Mouse (Mus musculus) gastrocnemius, postnatal 36 days (tissue): ENCODE measurements around the gene Ttc38. TPM values are rescaled to one million over a fixed set of nuclear protein-coding genes. Genes with fewer than 3 reads are reported as not detected.
A peak's percentile ranks its signal among the peaks of the same experiment; 100 is the strongest.
"Not testable (repeated sequence)": the region's sequence is repeated elsewhere in the genome, so short reads cannot be mapped to it uniquely, and the experiment has no call there.

ENCODE experiments used
- DNase-seq, 2 experiments: peaks; one replicate each; pipeline ENCODE4 v3.0.0; 2022
- intact Hi-C: fragments of 180-260 bp; cut with DNase I; formaldehyde crosslinking; loops from one replicate; pipeline ENCODE4 v1.15.1; 2025
- total RNA-seq, 2 experiments: library from RNA; stranded (reverse); gene quantifications; 2 replicates each; pipeline ENCODE4 v1.2.3; 2021

Gene Ttc38
- total RNA-seq, 2 experiments from 2014 or later, result 2.8 to 4.7 TPM

DNA sequence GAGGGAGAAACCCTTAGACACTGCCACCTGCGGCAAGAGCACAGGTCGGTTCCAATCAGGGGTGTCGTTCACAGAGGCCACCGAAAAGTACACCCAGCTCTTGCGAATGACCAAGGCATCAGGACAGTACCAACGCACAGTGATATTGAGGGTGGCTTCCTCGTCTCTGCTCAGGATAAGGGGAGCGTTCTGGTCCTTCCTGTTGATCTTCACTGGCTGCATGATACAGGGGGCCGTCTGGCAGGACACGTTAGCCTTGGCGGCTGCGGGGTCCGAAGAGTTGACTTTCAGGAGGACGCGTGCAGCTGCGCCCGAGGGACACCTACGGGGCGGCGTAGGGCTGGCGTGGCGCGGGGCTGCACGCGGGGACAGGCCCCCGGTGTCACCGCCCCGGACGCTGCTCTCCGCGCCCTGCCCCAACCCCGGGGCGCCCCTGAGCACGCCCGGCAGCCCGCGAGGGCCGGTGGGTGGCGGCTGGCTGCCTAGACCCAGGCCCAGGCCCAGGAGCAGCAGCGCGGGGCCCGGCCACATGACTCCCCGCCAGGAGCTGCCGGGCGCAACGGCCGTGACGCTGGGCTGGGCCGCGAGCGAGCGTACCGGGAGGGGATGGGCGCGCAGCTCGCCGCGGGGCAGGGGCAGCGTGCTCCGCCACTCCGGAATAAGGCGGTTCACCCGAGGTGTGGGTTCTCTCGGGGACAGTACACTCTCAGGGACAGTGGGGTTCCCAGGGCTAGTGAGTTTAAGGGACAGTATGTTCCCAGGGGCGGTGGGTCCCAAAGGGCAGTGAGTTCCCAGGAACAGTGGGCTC is 10.7 kb upstream of the Ttc38 start, which contains the start of gene Pkdrej:
Pkdrej (minus strand) TSS at position 532 of the 808 bp plus-strand sequence.
- DNase-seq, result peak in 1 of 2 experiments; percentile 20
- intact Hi-C loops, result no loop called here

DNA sequence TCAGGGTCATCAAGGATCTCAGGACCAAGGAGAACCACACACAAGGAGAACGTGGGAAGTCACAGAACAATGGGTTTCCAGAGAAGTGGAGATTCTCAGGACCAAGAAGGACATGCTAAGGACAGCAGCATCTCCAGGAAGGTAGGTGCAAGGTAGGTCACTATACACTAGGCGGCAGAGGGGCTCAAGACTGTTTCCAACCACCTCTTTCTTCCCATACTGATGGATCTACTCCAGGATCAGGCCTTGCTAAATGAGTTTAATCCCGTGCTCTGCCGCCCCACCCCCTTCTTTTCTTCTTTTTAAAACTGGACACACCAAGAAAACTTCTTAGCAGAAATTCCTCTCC is 10.1 kb upstream of the Ttc38 start:
- no peak for DNase-seq
- intact Hi-C loops, result no loop called here

DNA sequence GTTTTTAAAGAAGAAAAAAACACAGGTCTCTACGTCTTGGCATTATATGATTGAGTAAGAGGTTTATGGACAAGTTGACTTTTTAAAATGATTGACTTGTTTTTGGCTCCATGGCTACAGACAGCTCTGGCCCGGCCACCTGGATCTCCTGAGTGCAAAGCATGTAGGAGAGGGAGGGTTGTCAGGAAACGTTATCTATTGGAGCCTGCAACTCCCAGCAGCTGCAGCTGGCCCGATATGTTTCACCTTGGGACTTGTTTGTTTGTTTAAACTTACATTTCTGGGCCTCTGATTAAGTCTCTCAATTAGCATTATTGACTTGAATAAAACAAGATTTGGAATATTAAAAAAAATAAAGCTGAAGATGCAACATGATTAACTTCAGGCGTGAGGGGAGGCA is 5.4 kb upstream of the Ttc38 start:
- intact Hi-C loops, result no loop called here
- DNase-seq, result no peak

DNA sequence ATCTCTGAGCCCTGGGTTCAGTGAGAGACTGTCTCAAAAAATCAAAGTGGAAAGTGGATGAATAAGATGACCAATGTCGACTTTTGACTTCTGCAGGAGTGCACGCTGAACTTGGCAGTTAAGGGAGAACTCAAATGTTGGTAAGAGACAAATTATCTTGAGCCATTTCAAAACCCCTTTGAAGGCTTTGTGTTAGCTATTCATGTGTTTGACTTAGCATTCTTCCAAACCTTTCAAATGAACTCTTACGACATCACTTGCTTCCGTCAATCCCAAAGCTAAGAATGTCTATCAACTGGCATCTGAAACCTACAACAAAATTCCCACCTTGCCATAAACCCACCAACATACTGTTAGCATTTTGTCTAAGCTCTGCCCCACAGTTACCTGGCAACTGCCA is 4.0 kb upstream of the Ttc38 start:
- DNase-seq, result no peak
- intact Hi-C loops, result no loop called here

DNA sequence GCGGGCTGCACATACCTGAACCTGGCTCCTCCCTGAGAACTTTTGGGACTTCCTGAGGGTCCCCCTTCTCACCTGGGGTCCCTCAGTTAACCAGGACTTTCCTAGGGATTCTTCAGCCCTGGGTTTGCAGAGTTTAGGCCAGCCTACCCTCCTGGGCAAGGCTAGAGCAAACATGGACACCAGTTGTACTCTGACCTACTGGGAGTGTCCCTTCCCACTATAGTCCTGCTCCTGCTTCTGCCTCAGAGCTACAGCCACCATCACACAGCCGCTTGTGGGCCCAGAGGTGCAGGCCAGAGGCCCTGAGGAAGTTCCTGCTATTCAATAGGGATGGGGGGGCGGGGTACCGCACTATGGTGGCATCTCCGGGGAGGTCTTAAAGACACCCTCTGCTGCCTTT is 2.6 kb upstream of the Ttc38 start:
- intact Hi-C loops, result no loop called here
- no peak for DNase-seq

DNA sequence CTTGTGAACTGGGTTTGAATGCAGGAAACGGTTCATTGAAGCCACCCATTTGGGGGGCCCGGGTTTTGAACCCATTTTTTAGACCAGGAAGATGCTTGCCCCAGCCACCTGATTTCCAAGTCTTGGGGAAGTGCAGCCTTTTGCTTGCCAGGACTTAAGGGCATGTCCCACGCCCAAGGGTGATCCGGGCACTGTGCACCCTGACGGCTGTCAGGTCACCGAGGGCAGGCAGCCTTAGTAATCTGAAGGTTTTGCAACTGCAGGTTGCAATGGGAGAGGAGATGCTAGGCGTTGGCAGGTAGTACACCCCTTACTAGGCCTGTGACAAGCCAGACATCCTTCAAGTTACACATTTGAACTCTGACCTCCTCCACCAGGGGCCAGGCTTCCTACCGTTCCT is 493 bp downstream of the Ttc38 start:
- no peak for DNase-seq
- intact Hi-C loops, result no loop called here

DNA sequence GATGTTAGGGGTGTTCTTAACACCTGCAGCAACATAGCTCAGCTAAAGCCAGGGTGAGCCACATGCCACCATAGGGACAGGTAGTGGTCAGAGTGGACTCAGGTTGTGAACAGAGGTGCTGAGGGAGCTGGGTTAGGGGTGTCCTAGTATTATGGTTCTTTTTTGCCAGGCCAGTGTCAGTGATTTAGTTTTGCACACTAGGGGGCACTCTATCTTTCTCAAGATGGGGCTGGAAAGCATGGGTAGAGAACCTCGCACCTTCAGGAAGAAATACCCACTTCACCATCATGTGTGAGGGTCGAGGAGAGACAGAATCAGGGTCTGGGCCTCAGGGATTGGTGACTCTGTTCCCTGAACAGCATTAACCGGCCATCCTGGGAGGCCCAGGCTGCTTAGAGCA is 3.2 kb downstream of the Ttc38 start:
- intact Hi-C loops, result no loop called here
- no peak for DNase-seq

DNA sequence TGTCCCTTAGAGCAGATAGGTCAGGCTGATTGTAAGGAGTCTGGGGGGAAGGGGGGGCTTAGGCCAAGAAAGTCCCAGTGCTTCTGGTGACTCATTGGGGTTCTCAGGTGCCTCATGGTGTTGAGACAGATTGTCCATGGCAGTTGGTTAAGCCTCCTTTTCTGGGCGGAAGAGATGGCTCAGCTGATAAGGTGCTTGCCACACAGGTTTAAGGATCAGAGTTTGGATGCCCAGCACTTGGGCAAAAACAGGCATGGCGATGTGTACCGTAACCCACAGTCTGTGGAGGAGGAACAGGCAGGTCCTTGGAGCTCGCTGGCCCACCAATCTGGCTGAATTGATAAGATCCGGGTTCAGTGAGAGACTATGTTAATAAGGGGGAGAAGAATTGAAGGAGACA is 4.8 kb downstream of the Ttc38 start:
- DNase-seq, result no peak
- intact Hi-C loops, result no loop called here

DNA sequence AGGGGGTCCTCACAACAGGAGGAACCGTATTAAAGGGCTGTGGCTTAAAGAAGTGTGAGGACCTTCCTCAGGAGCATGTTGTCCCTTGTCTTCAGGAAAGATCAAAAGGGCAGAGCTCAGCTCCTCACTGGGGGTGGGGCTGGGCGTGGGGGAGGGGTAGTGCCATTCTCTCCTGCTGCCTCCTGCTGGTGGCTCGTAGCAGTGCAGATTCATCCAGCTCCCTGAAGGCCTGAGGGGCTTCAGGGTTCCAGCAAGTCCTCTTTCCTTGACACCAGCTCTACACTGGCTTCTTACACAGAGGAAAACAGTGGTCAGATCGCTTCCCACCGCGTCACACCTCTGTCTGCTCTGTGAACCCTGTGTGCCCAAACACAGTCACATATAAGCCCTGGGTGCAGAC is 8.9 kb downstream of the Ttc38 start:
- DNase-seq, result no peak
- intact Hi-C loops, result loop anchor here (1.0 kb wide), 1 partner anchor 125 kb away; no protein-coding TSS in a partner anchor

DNA sequence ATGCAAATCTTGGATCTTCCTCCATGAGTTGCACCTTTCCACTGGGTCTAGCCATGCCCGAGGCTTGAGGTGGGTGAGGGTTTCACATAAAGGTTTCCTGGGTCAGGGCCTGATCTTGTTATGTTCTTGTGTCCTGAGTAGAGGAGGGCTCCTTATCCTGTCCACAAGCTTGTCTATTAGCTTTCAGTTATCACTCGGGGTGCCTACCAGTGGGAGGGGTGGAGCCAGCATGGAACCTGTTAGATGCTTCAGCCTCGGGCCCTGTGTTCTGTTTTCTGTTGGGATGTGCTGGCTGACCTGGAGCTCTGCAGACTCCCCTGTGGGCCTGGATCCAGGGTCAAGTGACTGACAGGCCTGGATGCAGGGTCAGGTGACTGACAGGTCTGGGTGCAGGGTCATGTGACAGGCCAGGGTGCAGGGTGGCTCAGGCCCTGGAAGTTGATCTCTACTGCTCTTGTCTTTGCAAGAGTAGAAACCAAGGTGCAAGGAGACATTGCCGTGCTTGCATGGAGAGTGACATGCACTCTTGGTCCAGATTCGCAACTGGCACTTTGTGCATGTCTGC is 9.8 kb downstream of the Ttc38 start:
- intact Hi-C loops, result loop anchor here (1.0 kb wide), 1 partner anchor 126 kb away; no protein-coding TSS in a partner anchor
- DNase-seq, result no peak

DNA sequence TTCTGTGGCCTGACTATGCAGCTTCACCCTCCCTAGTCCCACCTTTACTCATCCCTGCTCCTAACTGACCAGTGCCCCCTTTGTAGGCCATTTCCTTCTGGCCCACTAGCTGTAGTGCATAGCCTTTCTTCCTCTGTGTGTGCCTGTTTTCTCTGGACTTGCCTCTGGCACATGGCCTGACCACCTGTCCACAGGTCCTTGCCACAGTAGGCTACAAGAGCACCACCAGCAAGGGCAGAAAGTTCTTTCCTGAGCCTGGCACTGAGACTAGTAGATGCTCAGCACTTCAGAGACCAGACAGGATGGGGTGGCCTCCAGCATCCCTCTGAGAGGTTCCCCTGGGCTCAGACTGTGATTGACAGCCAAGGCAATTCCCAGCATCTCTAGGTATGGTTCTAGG is 13.0 kb downstream of the Ttc38 start:
- DNase-seq, result no peak
- intact Hi-C loops, result no loop called here

DNA sequence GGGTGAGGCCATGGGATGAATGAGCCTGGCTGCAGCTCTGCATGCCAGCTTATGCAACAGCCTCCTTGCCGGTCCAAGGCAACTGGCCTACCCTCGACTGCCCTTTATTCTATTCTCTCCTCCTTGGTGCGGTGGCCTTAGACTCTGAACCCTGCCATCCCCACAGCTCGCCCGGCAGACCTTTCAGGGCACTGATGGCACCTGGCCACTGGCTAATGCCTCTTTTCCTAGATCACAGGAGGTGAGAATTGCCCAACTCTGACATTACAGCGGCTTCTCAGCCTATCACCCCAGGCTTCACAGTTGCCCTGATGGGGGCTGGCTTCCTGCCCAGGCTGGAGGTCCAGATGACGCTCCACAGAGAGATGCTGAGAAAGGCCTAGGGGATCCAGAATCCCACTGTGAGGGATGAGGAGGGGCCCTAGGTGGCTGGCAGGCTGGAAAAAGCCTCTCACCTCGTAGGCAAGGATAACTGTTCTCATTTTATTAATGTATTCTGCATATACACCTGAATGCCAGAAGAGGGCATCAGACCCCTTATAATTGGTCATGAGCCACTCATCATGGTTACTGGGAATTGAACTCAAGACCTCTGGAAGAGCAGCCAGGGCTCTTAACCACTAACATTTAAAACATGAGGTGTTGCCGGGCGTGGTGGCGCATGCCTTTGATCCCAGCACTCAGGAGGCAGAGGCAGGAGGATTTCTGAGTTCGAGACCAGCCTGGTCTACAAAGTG is 19.7 kb downstream of the Ttc38 start:
- intact Hi-C loops, result no loop called here

DNA sequence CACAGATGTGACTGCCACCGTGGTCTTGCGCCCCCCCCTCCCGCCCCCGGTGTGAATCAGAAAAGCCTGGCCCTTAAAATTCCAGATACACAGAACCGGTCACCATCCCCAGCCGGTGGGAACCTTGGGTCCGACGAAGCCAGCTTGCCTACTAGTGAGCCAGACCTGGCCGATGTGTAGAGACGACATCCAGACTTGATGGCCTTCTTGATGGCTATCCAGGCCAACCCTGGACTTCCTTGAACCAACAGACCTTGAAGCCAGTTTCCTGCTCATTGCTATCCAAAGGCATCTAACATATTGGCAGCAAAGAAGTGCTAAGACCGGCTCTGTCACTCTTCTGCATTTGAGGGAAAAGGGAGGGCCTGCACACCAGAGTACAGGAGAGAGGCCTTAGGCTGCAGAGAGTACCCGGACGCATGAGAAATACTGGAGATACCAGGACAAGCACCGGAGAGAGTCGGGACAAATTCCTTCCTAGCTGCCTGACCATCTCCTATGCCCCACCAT is 26.9 kb downstream of the Ttc38 start:
- no peak for DNase-seq
- intact Hi-C loops, result no loop called here

More for the DNA sequence above, 19.7 kb downstream of the Ttc38 start:
- DNase-seq, result no peak

DNA sequence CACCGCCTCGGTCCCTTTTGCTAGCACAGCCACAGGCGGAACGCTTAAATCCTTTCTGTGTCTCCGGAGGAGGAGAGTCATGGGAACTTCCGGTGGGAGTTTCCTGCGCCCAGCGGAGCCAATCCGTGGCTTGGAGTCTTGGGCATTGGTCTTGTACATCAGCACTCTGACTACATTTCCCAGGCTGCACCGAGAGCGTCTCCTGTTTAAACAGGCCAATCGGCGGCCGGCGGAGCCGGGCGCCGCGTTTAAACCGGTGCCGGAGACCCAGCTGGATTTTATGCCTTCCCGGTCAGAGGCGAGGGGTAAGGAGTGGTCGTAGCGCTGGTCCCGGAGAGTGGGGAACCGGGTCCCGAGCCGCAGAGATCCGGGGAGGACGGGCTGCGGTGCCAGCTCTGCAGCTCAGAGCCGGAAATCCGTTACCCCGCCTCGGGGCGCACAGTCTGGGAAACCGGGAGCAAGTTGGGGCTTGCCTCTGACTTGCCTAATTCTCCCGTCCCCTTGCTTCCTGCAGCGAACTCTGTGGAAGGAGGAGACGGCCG is 27.5 kb downstream of the Ttc38 start, which contains the start of gene Gtse1:
Gtse1 (plus strand) TSS at position 256 of the 542 bp plus-strand sequence.
- DNase-seq, result peak; percentile 87 to 91
- intact Hi-C loops, result no loop called here

DNA sequence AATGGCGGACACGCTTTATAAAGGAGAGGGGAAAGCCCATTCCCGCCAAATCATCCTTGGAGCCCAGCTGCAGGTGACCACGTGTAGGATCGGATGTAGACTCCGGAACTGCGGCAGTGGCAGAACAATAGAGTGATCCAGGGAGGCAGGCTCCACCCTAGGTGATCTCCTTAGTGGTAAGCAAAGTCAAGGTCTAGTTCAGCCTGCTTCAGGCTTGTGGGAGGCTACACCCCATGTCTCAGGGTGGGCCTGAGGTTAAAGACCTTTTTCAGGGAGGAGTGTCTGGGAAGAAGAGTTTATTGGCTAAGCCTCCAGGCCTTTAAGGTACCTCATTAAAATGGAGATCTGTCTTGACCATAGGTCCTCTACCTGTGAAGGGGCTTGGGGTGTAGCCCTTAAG is 33.8 kb downstream of the Ttc38 start:
- intact Hi-C loops, result loop anchor here (2.0 to 5.0 kb wide), 2 partner anchors 149 to 269 kb away; no protein-coding TSS in a partner anchor
- DNase-seq, result not testable (repeated sequence)

DNA sequence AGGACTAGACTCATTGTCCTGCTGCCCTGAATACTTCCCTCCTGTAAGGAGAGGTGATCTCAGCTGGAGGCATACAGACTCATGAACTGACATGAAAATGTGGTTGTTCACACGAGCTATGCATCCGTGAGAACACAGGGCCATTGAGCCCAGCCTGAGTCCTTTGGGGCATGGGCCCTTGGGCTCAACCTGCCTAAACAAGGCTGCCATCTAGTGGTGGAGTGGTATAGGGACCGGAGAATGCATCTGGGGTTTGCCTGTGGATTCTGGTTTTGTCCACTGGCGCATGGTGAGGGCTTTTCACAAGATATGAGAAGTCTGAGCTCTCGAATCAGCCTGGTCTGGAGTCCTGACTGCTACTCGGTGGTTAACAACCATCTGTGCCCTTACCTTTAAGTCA is 35.6 kb downstream of the Ttc38 start:
- intact Hi-C loops, result loop anchor here (2.0 to 5.0 kb wide), 2 partner anchors 151 to 270 kb away; no protein-coding TSS in a partner anchor
- peak; percentile 45 to 49 for DNase-seq

DNA sequence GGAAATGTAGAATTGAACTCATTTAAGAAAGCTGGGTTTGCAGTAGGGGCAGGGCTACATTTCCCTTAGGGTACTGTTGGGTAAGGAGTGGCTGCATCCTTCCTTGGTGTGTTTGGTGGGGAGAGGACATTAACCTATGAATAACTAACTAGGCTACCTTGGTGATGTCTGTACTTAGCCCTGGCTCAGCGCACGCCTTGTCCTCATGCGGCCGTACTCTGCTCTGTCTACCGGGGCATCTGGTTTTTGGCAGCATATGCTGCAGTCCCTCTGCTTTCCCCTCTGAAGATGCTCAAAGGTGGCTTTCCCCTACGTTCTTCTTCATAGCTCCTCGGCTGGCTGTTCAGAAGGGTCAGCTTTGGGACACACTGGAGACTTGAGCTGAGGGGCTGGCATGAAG is 45.2 kb downstream of the Ttc38 start:
- intact Hi-C loops, result no loop called here
- DNase-seq, result no peak

DNA sequence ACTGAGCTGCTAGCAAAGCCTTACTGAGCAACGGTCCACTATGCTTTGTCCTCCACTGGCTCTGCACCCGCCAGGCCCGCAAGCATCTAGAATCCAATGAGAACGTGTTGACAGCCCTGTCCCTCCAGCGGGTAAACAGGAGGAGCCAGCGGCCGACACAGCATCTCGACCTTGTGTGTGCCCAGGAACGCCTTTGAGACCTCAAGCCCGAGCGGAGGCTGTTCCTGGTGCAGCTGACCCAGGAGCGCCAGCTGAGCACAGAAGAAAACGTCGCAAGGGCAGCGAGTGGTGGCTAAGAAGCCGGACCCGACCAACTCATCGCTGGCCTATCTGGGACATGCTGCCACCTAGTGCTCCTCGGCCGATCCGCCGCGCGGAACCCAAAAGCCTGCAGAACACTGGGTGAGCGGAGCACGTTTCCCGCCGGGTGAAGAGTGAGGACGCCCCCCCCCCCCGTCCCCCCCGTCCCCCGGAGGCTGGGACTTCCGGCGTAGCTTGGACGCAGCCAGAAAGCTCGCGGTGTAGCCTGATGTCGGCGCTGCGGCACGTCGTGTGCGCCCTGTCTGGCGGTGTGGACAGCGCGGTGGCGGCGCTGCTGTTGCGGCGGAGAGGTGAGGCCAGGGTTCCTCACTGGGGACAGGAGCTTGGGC is 46.9 kb downstream of the Ttc38 start, which contains the start of gene Trmu:
Trmu (plus strand) TSS at position 465 of the 650 bp plus-strand sequence.
- intact Hi-C loops, result no loop called here
- peak; percentile 83 to 89 for DNase-seq

DNA sequence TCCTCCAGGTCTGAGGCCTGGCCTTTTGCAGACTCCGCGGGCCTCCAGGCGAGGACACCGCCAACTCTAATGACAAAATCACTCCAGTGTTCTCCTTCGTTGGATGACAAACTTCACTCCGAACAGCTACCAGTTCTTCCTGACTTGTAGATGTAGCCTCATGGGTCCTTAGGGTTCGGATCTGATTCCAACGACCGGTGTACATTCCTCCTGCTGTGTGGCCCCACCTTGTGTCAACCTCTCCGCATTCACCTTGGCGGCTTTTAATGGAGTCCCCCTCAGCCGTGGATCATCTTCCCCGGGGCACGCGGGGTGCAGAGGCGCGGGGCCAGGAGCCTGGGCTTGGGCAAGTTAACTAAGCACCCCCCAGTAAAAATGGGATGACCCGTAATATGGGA is 47.4 kb downstream of the Ttc38 start:
- intact Hi-C loops, result no loop called here
- DNase-seq, result no peak

DNA sequence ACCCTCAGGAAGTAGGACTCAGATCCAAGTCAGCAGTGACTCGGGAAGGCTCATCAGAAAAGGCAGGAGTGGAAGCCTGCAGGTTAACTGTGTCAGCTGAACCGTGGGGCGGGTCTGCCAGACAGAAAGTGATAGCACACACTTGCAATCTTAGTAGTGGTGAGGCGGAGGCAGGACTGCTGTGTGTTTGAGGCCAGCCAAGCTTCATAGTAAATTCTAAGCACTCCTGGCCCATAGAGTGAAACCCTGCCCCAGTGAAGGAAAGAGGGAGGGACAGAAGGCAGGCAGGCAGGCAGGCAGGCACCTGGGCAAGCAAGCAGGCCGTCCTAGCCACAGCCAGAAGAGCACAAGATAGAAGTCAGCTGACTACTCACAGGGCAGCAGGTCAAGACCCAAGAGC is 53.5 kb downstream of the Ttc38 start:
- DNase-seq, result no peak
- intact Hi-C loops, result no loop called here
